Comparison of ENCODE assay signal across 16 mouse cellular contexts in genomic region chr1:89103004-89103263, GRCm38 (mm10). TPM values are rescaled to one million over a fixed set of nuclear protein-coding genes. Genes with fewer than 3 reads are reported as not detected.
DNase-seq lines count a peak whose midpoint lies in the region; ATAC-seq and TF ChIP-seq lines count a peak whose summit lies in the region.
"Had no signal": no experiment of that assay in that cellular context is flagged by ENCODE, and none has a peak within 500 bp of the region (broad histone marks: within the 10 kb centered on the region; RNA-seq: fewer than 3 reads in every experiment).

No protein-coding gene starts in this region.

- TF ChIP-seq POLR2A in heart, adult 2 months (IDR thresholded peaks at IDR 0.05; ENCODE audit: insufficient read depth, low read depth, low read length): no peak

- ATAC-seq in hindbrain, embryonic 13.5 days (ENCODE audit: low FRiP score): no peak
- no peak for ATAC-seq in hindbrain, postnatal 0 days
- ATAC-seq: forebrain, embryonic 13.5 days; inflammation-experienced regulatory T-cells, adult 6 months had no signal

- no peak for DNase-seq in heart, adult 2 months
- no peak for DNase-seq in heart, adult 8-10 months (ENCODE audit: low spot score)
- no peak for DNase-seq in hindbrain, postnatal 0 days (ENCODE audit: low spot score)
- peak; percentile 40 for DNase-seq in retina, postnatal 1 day
- no peak for DNase-seq in retina, embryonic 14.5 days (ENCODE audit: low spot score)
- no peak for DNase-seq in adrenal gland, adult (ENCODE audit: inconsistent age in 2 of 2, low spot score in 1 of 2)
- DNase-seq in B cell, adult 2 months: no peak
- DNase-seq: cerebellum, adult 18-20 months; gastrocnemius, postnatal 10 days; right cerebral cortex, postnatal 25 days; thymus, postnatal 14 days had no signal

- TF ChIP-seq CTCF in heart, adult 2 months (IDR thresholded peaks at IDR 0.05): no peak
- no peak for TF ChIP-seq CTCF in hindbrain, postnatal 0 days (IDR thresholded peaks at IDR 0.05; ENCODE audit: low read depth)

- no peaks in the 10 kb centered on the region for H3K27me3 ChIP-seq in heart, adult 2 months (ENCODE audit: control insufficient read depth, insufficient read depth, low read length)
- H3K27me3 ChIP-seq in hindbrain, embryonic 13.5 days: no peaks in the 10 kb centered on the region
- no peaks in the 10 kb centered on the region for H3K27me3 ChIP-seq in hindbrain, postnatal 0 days (ENCODE audit: insufficient read depth, low read length)
- H3K27me3 ChIP-seq: forebrain, embryonic 13.5 days; liver, embryonic 12.5 days had no signal

- no peak overlapping the region for H3K4me2 ChIP-seq in hindbrain, embryonic 13.5 days
- H3K4me2 ChIP-seq in hindbrain, postnatal 0 days (ENCODE audit: low read depth, low read length): no peak overlapping the region
- H3K4me2 ChIP-seq: forebrain, embryonic 13.5 days had no signal

- no peaks in the 10 kb centered on the region; the same call in 1 of the 2 replicates for H3K79me2 ChIP-seq in heart, adult 2 months (replicated peaks; ENCODE audit: control insufficient read depth, insufficient read depth, low read length)

- 0 out of 2 replicates have a peak, but pooled peaks cover under 1% of the 10 kb centered on the region for H3K36me3 ChIP-seq in heart, adult 2 months (ENCODE audit: control insufficient read depth, insufficient read depth, low read length)
- H3K36me3 ChIP-seq in hindbrain, embryonic 13.5 days: no peaks in the 10 kb centered on the region
- H3K36me3 ChIP-seq in hindbrain, postnatal 0 days (ENCODE audit: insufficient read depth, low read length): no peaks in the 10 kb centered on the region
- H3K36me3 ChIP-seq: liver, embryonic 12.5 days had no signal

- H3K9me3 ChIP-seq in hindbrain, embryonic 13.5 days: no peaks in the 10 kb centered on the region
- no peaks in the 10 kb centered on the region for H3K9me3 ChIP-seq in hindbrain, postnatal 0 days (ENCODE audit: low read length)
- H3K9me3 ChIP-seq: forebrain, embryonic 13.5 days; liver, embryonic 12.5 days had no signal

- no peak for TF ChIP-seq EP300 in heart, adult 2 months (IDR thresholded peaks at IDR 0.05; ENCODE audit: insufficient read depth, low read depth, low read length)

- intact Hi-C loops in heart, adult 2 months (cut with DNase I): loop anchor here (1.0 kb wide), 1 partner anchor 9 kb away; no protein-coding TSS in a partner anchor

- 39% methylated on average over 3 of the region's 3 CpGs for WGBS in heart, adult 2 months
- 26% methylated on average over 3 of the region's 3 CpGs for WGBS in hindbrain, embryonic 13.5 days
- 36% methylated on average over 3 of the region's 3 CpGs for WGBS in hindbrain, postnatal 0 days

- H3K4me1 ChIP-seq in heart, adult 2 months (ENCODE audit: control insufficient read depth, insufficient read depth, low read length): peaks cover 27% of the 10 kb centered on the region
- peaks cover 57% of the 10 kb centered on the region for H3K4me1 ChIP-seq in hindbrain, embryonic 13.5 days (replicated peaks)
- peaks cover 16% of the 10 kb centered on the region; the same call in 1 of the 2 replicates for H3K4me1 ChIP-seq in hindbrain, postnatal 0 days (ENCODE audit: insufficient read depth, low read length)

- no peak overlapping the region for H3K9ac ChIP-seq in heart, adult 2 months (ENCODE audit: low read depth, low read length)
- H3K9ac ChIP-seq in hindbrain, embryonic 13.5 days: 0 out of 2 replicates have a peak overlapping the region, but pooled peaks have one; percentile 13
- no peak overlapping the region for H3K9ac ChIP-seq in hindbrain, postnatal 0 days (replicated peaks; ENCODE audit: low read length)
- H3K9ac ChIP-seq: forebrain, embryonic 13.5 days; liver, embryonic 12.5 days had no signal

- H3K4me3 ChIP-seq in heart, adult 2 months: no peak overlapping the region
- H3K4me3 ChIP-seq in hindbrain, embryonic 13.5 days: no peak overlapping the region
- no peak overlapping the region for H3K4me3 ChIP-seq in hindbrain, postnatal 0 days (ENCODE audit: low read length)
- H3K4me3 ChIP-seq: forebrain, embryonic 13.5 days; liver, embryonic 12.5 days had no signal

- peak overlapping the region; percentile 58 for H3K27ac ChIP-seq in heart, adult 2 months
- peak overlapping the region; percentile 40; the same call in 1 of the 2 replicates for H3K27ac ChIP-seq in hindbrain, embryonic 13.5 days
- H3K27ac ChIP-seq in hindbrain, postnatal 0 days: no peak overlapping the region
- H3K27ac ChIP-seq: forebrain, embryonic 13.5 days; liver, embryonic 12.5 days had no signal

RNA-seq across cellular contexts. Expression of gene Sh3bp4, which starts 32.7 kb away (rescaled TPM):
- total RNA-seq in heart, adult 2 months (2021): 10 to 100 TPM in 1 of 2 experiments, 1 to 10 TPM in 1; 10.0 to 11.1 TPM
- polyA plus RNA-seq in heart, adult 2 months (2012; rRNA removed): 8.6 and 10.2 TPM in 2 replicates
- total RNA-seq in heart, adult 8-10 months (2022): 10 to 100 TPM in 2 of 4 experiments, 1 to 10 TPM in 2; 7.2 to 13.4 (median 9.7) TPM
- polyA plus RNA-seq in hindbrain, embryonic 13.5 days (2015; fragmentation: Nextera tagmentation; extraction: Ambion mirVana): 19.5 and 20.9 TPM in 2 replicates
- 36.5 and 38.8 TPM in 2 replicates for total RNA-seq in hindbrain, postnatal 0 days (2014; rRNA removed)
- 14.6 and 15.7 TPM in 2 replicates for polyA plus RNA-seq in hindbrain, postnatal 0 days (2015; fragmentation: Nextera tagmentation; extraction: Ambion mirVana)
- total RNA-seq: MEL had no signal
